Mouse (Mus musculus): Measurements from ENCODE around the gene Nlrc5.

DNA sequence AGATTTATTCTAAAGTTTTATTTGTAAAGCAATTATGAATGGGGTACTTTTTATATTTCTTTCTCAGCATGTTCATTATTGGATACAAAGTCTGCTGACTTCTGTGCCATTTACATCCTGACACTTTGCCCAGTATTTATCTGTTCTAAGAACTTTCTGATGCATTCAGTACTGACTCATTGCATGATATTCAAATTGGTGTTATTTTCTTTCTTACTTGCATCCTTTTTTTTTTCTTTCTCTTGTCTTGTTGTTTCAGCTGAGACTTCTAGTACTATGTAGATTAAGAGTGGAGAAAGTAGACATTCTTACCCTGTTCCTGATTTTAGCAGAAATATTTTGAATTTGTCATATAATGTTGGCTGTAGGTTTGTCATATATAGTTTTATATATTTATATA, 5.5 kb downstream of the Nlrc5 start:
- TF ChIP-seq POLR2A (IDR thresholded peaks at IDR 0.05; ENCODE audit: control insufficient read depth, extremely low read depth, insufficient read depth, low read length, poor library complexity), result no peak
- TF ChIP-seq CTCF (IDR thresholded peaks at IDR 0.05; ENCODE audit: borderline replicate concordance, control insufficient read depth, extremely low read depth, insufficient read depth, low read length, poor library complexity), result no peak

Measured in thymus, adult 2 months (tissue).